Mouse (Mus musculus) liver, adult 10 weeks (tissue): ENCODE data around the gene Immp2l. TPM values are rescaled to one million over a fixed set of nuclear protein-coding genes. Genes with fewer than 3 reads are reported as not detected.

Experiments used
- polyA plus RNA-seq: library from polyadenylated mRNA; stranded (reverse); fragments of 350-450 nt; fragmentation: Illumina TruSeq; extraction: RNeasy Lipid Tissue Mini Kit (QIAGEN cat#74804); gene quantifications from one replicate; pipeline ENCODE4 v1.2.3, GENCODE M21; 2014; ENCODE audit warnings: low read depth, low replicate concordance

Immp2l gene
- 27.1 TPM for polyA plus RNA-seq

DNA sequence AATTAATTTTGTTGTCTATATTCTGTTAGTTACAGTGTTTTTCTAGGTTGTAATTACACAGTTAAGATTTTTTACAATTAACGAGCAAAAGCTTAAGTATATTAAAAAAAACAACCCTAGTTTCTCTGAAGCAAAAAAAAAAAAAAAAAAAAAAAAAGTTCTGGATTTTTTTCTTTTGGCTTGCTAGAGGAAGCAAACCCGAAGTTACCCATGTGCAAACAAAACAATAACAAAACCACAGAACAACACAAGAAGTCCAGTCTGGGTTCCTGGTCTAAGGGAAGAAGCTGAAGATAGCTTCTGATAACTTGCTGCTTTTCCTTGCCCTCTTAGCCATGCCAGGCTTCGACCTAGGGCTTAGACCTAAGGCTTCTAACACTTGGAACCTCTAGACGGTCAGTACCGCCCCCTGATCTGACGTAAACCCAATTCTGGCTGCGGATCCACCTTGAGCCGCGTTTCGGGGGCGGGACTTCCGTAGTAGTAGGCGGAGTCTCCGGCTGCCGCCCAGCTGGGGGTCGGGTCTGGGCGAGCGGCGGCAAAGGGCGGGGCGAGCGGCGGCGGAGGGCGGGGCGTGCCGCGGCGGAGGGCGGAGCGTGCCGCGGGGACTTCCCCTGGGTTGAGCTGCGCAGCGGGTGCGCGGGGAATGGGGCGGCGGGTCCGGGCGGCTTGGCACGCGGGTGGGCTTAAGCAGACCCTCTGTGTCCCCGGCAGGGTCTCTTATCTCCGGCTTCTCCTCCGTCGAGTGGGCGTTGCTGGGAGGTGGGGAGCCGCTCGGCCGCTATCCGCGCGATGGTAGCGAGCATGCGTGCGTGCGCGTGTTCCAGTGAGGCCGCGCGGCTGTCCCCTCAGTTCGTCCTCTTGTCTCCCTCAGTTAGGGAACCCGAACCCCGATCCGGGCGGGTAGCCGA, at the start of gene Immp2l:
Gene Immp2l, plus strand, starts transcription at position 580 of the 911 bp plus-strand sequence.

DNA sequence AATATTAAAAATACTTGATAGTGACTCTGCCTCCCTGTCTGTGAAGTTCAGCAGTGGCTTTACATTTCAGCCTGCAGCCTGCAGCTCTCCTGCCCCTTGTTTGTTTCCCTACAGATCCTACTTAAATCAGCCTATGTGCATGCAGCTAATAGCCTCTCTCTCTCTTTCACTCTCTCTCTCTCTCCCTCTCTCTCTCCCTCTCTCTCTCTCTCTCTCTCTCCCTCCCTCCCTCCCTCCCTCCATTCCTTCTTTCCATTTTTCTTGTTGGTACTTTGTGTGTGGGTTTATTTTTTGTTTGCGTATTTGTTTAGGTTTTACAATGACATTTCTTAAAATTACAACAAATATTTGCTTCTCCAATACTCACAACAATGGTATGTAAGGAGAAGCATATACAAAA, 462.4 kb downstream of the Immp2l start, which contains the start of gene Lrrn3:
Gene Lrrn3, minus strand, starts transcription at position 101 of the 400 bp plus-strand sequence.

